Mouse (Mus musculus) kidney, adult 2 months (tissue): Measurements from ENCODE around the gene Gm37240.

Source experiments
- CTCF ChIP-seq: fragments of 200-500 bp; conservative IDR thresholded peaks from 2 replicates; pipeline ENCODE4 v1.5.1; 2011; ENCODE audit warnings: low read depth, mild to moderate bottlenecking, control low read depth, low read length, moderate library complexity, mixed read lengths; ENCODE audit not compliant: insufficient read depth, insufficient read length
- POLR2A ChIP-seq: fragments of 200-500 bp; IDR thresholded peaks from one replicate; pipeline ENCODE4 v1.6.1; 2011; ENCODE audit warnings: low read depth, low read length, control low read depth

- no peak for TF ChIP-seq CTCF
- TF ChIP-seq POLR2A: no peak
Observed at GRCm38 (mm10) chr3:84663858-84664257, 1223.5 kb downstream of the Gm37240 start.
